Mouse (Mus musculus): ENCODE measurements at regions not wholly inside any gene's neighbourhood (a gene's known extent, or its start where the extent isn't known, plus 50 kb on each side); places are given as distances from the start of the nearest gene placed in this dataset.
A peak's percentile ranks its signal among the peaks of the same experiment; 100 is the strongest.
"Not testable (repeated sequence)": the region's sequence is repeated elsewhere in the genome, so short reads cannot be mapped to it uniquely, and the experiment has no call there.

DNA sequence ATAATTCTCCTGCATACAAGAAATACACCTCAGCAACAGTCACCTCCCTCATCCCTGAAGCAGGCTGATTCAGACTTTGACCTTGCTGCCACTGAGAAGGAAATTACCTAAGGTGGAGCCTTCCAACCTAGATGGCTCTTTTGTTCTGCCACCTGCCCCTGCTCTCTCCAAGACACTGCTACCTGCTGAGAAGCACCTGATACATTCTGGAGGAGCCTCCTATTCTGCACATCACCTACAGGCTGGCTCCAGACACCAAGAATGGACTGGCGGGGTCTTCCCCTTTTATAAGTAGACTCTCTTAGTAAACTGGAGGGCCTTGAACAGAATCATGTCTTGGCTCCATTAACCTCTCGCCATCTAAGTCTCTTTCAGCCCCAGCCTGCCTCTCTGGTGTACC lies 1149.5 kb upstream of the 2610301B20Rik start:
- not testable (repeated sequence) for DNase-seq (ENCODE audit: low read depth, low spot score)

DNA sequence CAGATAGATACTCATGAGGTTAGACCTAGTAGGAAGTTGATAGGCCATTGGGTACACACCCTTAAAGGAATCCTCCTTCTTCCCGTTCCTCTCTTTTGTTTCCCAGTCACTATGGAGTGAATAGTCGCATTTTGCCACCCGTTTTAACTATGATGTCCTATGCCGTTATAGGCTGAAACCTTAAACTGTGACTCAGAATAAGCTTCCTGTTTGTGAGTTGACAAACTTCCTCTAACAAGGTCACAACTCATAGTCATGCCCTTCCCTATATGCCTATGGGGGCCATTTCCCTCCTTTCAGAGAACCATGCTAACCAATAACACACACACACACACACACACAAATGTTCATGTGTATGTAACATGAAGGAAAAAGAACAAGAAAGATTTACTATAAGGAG lies 1136.6 kb upstream of the 2610301B20Rik start:
- DNase-seq (ENCODE audit: low read depth, low spot score) = no peak

DNA sequence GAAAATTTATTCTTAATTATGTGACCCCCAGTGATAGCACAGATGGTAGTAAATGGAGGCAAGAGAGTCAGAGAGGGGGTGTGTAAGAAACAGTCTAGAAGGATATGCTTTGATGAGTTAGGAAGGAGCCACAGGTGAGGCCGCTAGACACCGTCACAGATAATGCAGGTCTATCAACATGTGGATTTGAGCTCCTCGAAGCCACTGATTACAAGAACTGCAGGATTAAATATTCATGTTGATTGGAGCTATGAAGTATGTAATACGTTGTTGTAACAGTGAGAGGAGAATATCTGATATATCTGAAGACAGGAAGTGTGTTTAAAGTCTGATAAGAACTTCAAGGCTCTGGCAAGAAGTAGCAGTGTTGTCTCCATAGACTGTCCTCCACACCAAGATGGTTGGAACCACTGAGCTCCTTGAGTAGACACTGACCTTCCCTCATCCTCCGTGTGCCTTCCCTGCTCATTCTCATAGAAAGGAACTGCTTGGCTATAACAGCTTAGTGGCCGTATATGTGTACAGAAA lies 1126.8 kb upstream of the 2610301B20Rik start:
- DNase-seq (ENCODE audit: low read depth, low spot score) = no peak

DNA sequence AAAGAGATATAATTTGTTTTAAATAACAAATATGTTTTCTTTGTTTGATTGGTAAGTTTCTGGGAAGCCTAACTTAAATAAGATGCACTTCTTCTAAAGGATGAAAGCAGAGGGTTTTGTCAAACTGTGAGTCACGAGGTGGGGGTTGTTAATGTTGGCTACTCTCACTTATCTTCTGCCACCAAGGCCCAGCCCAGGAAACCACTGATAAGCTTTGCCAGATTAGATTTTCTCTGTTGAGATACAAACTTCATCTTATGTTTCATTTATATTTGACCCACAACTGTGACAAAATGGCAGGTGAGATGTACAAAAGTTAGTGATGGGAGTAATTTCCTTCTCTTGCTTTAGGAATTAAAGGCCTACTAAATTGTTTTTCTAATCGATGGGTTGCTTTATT lies 1126.2 kb upstream of the 2610301B20Rik start:
- DNase-seq (ENCODE audit: low read depth, low spot score) = no peak

DNA sequence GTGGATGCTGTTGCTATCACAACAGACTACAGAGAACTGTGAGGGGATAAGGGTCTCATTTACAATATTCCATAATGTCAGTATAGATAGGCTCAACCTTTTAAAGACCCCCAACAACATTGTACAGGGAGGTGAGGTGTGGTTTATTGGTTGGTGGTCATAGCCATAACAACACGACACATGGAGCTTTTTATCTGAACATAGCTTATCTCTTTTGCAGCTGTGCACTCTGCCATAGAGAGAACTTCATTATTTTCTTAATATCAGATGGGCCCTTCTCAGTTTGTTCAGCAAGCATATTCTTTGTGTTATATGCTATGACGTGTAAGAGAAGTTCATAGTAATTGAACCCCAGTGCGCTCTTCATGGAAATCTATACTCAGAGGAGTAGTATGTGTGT lies 1124.4 kb upstream of the 2610301B20Rik start:
- no peak for DNase-seq (ENCODE audit: low read depth, low spot score)

DNA sequence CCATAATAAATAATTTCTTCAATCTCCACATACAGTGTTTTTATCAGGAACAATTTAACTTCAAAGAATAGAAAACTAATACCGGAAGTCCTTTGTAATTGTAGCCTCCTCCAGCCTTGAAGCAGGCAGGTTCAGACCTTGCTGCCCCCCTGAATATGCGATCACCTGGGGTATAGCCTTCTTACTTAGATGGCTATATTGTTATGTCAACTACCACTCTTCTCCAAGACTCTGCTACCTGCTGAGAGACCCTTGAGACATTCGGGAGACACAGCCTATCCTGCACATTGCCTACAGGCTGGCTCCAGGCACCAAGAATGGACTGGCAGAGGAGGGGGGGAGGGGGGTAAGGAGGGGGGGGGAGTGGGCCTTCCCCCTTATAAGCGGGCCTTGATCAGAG lies 1123.9 kb upstream of the 2610301B20Rik start:
- DNase-seq (ENCODE audit: low read depth, low spot score) = no peak

DNA sequence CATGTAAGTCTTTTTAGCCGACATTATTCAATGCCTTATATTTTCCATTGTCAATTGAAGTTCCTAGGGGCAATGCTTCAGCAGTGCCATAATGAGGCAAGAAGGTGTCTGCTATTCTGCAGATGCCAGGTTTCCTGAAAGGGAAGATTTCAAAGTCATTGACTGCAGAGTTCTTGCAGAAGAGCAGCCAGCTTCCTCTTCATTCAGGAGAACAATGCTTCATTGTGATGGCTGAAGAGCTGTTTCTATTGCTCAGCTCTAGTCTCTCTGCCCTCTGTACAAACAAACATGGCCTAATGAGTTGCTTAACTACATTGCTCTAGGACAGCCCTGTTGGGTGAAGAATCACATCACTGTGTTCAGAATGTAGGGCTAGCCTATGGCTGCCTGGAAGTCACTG lies 1111.0 kb upstream of the 2610301B20Rik start:
- no peak for DNase-seq (ENCODE audit: low read depth, low spot score)

DNA sequence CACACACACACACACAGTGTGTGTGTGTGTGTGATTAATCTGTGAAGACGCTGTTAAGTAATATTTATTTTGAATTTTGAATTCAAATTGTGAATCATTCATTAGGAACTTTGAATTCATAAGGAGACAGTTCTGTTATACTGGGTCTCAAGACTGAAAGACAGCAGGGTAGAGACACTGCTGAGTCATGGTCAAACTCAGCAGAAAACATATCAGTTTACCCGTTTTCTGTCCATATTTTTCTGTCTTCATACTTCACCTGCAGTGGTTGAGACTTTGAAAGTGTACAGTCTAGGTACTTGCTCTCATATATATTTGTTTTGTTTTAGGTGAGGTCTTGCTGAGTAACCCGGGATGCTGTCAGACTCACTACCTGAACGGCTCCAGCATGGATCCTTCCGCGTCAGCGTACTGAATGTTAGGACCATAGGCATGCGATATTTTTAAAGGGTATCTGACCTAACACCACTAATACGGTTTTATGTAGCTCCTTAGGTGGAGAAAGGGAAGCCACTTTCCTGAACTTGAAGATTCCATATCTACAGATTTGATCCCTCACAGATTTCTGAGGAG lies 1104.6 kb upstream of the 2610301B20Rik start:
- no peak for DNase-seq (ENCODE audit: low read depth, low spot score)

DNA sequence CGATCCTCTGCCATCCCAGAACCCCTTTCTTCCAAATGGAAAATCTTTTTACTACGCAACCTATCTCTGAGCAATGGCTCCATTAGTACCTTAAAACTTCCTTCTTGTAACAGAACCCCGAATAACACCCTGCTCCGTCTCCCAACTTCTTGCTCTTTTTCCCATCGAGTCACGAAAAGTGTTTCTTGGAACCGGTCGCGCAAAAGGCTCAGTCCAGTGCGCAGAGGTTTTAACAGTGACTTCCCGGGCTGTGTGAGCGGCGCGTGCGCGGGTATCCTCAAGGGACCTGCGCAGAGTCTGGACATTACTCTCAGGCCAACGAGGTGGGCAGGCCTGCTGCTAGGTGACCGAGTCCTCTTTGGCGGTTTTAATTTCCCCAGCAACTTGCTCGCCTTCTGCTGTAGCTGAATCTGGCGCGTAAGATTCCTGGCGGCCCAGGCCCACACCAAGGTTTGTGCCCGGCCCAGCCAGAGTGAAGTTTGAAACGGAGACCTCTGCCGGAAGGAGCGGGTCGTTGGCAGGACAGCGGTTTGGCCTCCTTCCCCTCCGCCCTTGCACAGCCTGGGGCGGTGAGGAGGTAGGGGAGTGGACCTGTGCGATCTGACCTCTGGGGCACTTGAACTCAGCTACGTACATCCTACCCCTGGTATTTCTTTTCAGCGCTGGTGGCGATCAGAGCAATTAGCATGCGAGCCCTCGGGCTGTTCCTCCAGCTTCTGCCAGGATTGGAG lies 1103.8 kb upstream of the 2610301B20Rik start:
- DNase-seq (ENCODE audit: low read depth, low spot score) = peak; percentile 25

DNA sequence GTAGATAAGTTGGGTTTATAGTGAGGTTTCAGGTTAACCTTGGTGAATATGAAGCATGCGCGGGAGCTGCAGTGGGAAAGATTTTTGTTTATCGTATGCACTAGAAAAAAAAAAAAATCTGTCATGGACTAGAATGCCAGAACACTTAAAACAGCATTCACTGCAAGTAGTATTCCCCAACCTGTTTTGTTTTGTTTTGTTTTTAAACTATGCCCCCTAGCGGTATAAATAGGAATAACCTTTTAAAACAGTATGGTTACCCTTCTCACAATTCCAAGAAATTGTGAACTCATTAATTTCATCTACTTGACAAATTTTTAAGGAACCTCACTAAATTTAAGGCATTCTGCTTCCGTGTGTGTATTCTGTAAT lies 1103.2 kb upstream of the 2610301B20Rik start:
- no peak for DNase-seq (ENCODE audit: low read depth, low spot score)

DNA sequence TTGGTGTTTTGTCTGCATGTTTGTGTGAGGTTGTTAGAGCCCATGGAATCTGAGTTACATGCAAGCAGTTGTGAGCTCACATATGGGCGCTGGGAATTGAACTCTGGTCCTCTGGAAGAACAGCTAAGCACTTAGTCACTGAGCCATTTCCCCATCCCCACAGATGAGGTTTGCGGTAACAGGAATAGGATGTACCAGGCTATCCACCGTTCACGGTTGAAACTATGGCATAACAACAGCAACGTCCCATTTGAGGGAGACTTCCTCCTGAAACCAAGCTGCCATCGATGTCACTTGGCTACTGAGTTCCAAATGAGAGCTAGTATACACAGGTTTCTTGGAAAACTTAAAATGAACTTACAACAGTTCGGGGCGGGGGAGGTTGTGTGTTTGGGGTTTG lies 1095.9 kb upstream of the 2610301B20Rik start:
- DNase-seq (ENCODE audit: low read depth, low spot score) = no peak

DNA sequence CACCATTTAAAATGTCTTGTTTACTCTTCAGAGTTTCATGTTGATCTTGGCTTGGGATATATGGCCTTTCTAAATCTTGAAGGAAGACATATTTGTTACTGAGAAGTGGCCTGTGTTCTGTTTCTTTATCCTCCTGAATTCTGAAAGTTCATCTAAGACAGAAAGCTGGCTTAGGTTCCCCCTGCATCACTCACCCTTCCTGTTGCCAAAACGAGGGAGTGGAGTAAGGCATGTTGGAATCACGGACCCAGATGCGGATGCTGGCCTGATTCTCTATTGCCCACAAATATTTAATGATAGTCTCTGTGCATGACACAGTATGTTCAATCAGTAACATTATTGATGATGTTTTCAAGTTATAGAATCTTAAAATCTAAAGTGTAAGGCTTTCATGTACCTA lies 1094.7 kb upstream of the 2610301B20Rik start:
- DNase-seq (ENCODE audit: low read depth, low spot score) = no peak

DNA sequence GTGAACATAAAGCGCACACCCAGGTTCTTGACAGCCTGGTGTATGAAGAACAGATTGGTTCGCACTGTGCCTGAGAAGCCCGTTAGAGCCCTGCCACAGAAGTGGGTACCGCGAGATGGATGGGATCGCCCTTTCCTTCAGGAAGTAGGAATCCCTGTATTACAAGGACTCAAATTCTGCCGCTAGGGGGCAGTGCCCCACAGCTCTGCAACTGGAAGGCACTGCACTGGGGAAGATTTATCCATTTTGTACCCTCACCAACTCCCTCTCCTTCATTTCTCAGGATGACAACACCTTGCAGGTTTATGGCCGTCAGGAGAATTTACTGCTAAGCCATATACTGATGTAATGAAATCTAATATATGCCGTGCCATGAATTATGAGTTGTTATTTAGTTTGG lies 1094.1 kb upstream of the 2610301B20Rik start:
- peak; percentile 3 for DNase-seq (ENCODE audit: low read depth, low spot score)

DNA sequence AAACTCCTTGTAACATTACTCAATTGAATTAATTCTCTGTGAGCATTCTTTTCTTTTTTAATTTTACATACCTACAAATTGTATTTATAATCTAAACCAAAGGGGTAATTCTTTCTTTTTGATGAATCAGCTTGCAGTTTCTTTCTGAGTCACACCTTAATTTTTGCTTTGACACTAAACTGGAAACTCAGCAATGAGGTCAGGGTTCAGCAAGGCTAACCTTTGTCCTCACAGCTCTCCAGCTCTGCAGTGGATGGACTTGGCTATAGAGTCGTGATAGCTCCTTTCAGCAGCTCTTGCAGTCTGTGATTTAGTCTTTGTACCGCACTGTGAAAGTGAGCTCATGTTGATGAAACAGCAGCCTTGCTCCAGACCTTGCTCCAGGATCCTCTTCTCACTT lies 1093.0 kb upstream of the 2610301B20Rik start:
- DNase-seq (ENCODE audit: low read depth, low spot score) = no peak

DNA sequence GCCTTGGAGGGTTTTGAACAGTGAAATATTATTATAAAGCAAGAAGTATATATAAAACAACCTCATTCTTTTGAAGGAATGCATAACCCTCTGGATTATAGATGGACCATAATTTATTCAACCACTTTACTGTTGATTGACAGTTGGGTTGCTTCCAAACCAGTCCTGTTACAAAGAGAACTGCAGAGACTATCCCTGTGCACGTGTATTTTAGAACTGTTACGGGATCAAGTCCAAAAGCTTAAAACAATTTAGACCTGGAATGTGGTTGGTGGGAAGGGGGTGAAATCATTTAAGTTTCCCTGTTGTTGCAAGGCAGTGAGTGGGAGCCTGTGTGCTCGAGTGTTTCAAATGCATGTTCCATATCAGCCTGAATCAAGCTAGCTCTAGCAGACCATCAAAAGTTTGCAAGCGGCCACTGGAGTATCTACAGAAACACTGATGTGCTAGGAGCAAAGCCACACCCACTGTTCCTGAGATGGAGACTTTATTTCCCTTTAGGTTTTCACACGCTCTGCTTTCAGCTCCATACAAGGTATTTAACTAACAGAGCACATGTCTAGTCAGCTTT lies 1086.4 kb upstream of the 2610301B20Rik start:
- DNase-seq (ENCODE audit: low read depth, low spot score) = no peak

DNA sequence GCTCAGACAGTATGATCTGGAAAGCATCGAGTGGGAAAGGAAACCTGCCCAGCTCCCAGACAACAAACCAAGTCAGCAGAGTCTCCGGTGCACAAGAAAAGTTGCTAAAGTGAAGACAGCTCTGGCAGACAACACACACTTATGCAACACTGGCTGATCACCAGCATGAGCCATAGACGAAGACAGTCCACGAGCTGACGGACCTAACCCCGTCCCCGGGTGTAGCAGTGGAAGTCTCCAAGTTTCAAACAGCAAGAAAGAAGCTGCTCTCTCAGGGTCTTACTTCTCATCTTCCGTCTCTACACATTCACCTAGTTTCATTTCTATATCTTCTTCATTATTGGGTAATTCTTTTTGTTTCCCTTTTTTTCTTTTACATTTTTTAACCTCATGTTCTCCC lies 1083.8 kb upstream of the 2610301B20Rik start:
- DNase-seq (ENCODE audit: low read depth, low spot score) = no peak
